Mouse (Mus musculus) ES-Bruce4 (cell line): ENCODE results near the gene S100a8.

Source experiments
- CTCF ChIP-seq: IDR thresholded peaks from one replicate; pipeline ENCODE4 v1.8.1; 2011; ENCODE audit warnings: low read depth, low read length
- EP300 ChIP-seq: IDR thresholded peaks from 2 replicates; pipeline ENCODE4 v1.6.1; 2011; ENCODE audit warnings: low read depth, low read length; ENCODE audit not compliant: insufficient read depth

- TF ChIP-seq CTCF, result no peak
- no peak for TF ChIP-seq EP300
Observed at GRCm38 (mm10) chr3:90640981-90641380, 27.8 kb upstream of the S100a8 start.
